Mouse (Mus musculus) lung, adult 2 months (tissue): ENCODE results near the gene Vmn1r79.
"Not testable (repeated sequence)": the region's sequence is repeated elsewhere in the genome, so short reads cannot be mapped to it uniquely, and the experiment has no call there.

Source experiments
- CTCF ChIP-seq: fragments of 200-500 bp; IDR thresholded peaks from 2 replicates; pipeline ENCODE4 v1.5.1; 2011; ENCODE audit warnings: mild to moderate bottlenecking, low read length, control low read depth; ENCODE audit not compliant: insufficient read depth
- POLR2A ChIP-seq: fragments of 200-500 bp; IDR thresholded peaks from 2 replicates; pipeline ENCODE4 v1.6.1; 2011; ENCODE audit warnings: low read depth, mild to moderate bottlenecking, control low read depth, low read length, borderline replicate concordance; ENCODE audit errors: extremely low read depth

DNA sequence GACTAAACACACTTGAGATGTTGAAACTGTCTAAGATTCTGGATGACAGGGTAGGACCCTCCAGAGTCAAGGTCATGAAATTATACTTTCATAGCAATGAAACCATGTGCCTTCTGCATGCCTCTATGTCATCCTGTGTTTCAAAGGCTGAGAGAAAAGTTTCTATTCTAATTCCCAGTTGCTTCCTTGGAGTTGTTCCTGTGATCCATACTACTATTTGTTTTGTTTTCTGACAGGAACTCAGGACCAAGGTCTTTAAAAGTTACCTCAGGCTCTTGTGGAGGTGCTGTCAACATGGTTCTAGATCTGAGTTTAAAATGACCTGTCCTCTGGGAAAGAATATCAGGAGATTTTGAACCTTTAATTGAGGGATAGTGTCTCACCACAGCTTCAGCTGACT, at the start of gene Vmn1r79:
- TF ChIP-seq CTCF, POLR2A: not testable (repeated sequence)
